Mouse (Mus musculus): ENCODE results near the gene Stfa2. TPM values are rescaled to one million over a fixed set of nuclear protein-coding genes. Genes with fewer than 3 reads are reported as not detected.
"Not testable (repeated sequence)": the region's sequence is repeated elsewhere in the genome, so short reads cannot be mapped to it uniquely, and the experiment has no call there.

The Stfa2 gene
- not detected in 2 replicates for total RNA-seq (2017)

- no peak for ATAC-seq (replicated peaks; ENCODE audit: low read depth, poor library complexity, severe bottlenecking)
These were observed at the start of gene Stfa2 for GRCm38 (mm10) chr16:36408357-36408756. Gene Stfa2 (minus strand): TSS chr16:36408457.

- no peak for ATAC-seq (replicated peaks; ENCODE audit: low read depth, poor library complexity, severe bottlenecking)
These were observed 47.1 kb upstream of the Stfa2 start, which contains the start of gene Stfa3 for GRCm38 (mm10) chr16:36455342-36455802. Gene Stfa3 (minus strand): TSS chr16:36455392.

- not testable (repeated sequence) for ATAC-seq (replicated peaks; ENCODE audit: low read depth, poor library complexity, severe bottlenecking)
These were observed 12.7 kb upstream of the Stfa2 start for GRCm38 (mm10) chr16:36420979-36421378.

- ATAC-seq (replicated peaks; ENCODE audit: low read depth, poor library complexity, severe bottlenecking) = no peak
These were observed 19.2 kb downstream of the Stfa2 start for GRCm38 (mm10) chr16:36389060-36389459.

GRCm38 (mm10) chr16:36367648-36368047 is 40.6 kb downstream of the Stfa2 start, which contains the start of gene BC100530:
Gene BC100530 (minus strand): TSS chr16:36367748.
- not testable (repeated sequence) for ATAC-seq (replicated peaks; ENCODE audit: low read depth, poor library complexity, severe bottlenecking)

Other genes starting within 250 kb of the Stfa2 start
- gene Gm5483, start 224.2 kb downstream of the Stfa2 start, total RNA-seq (2017) = 0.55 TPM in 1 of 2 replicates, not detected in the other
- not detected in 2 replicates for gene Gm5416, start 198.1 kb downstream of the Stfa2 start, total RNA-seq (2017)
- not detected in 2 replicates for gene 2010005H15Rik, start 187.0 kb downstream of the Stfa2 start, total RNA-seq (2017)
- 0.69 TPM in 1 of 2 replicates, not detected in the other for gene Stfa1, start 131.5 kb downstream of the Stfa2 start, total RNA-seq (2017)
- gene BC117090, start 74.1 kb downstream of the Stfa2 start, total RNA-seq (2017) = not detected in 2 replicates
- gene BC100530, start 40.7 kb downstream of the Stfa2 start, total RNA-seq (2017) = not detected in 2 replicates
- not detected in 2 replicates for gene Stfa3, start 46.9 kb upstream of the Stfa2 start, total RNA-seq (2017)
- gene Casr, start 153.7 kb upstream of the Stfa2 start, total RNA-seq (2017) = not detected in 2 replicates